Mouse (Mus musculus) ovary, postnatal 10 days (tissue): ENCODE measurements at regions not wholly inside any gene's neighbourhood (a gene's known extent, or its start where the extent isn't known, plus 50 kb on each side); places are given as distances from the start of the nearest gene placed in this dataset.

Experiments used
- DNase-seq: peaks from one replicate; pipeline ENCODE4 v3.0.0; 2022; ENCODE audit warnings: low spot score

DNA sequence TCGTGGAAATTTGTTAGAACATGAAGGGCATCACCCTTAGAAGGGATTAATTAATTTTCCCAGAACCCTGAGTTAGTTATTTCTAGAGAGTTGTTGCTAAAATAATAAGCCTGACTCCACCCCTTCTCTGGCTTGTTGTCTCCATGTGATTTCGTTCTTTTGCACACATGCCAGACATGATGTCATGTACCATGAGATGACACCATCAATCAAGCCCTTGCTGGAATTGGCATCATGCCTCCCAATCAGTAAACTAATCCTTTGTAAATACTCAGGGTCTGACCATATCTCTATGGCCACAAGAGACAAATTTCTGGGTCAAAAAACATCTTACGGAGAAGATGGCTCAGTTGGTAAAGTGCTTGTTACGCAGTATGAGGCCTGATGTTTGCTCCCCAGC lies 93.2 kb upstream of the 1700056E22Rik start:
- DNase-seq: no peak

DNA sequence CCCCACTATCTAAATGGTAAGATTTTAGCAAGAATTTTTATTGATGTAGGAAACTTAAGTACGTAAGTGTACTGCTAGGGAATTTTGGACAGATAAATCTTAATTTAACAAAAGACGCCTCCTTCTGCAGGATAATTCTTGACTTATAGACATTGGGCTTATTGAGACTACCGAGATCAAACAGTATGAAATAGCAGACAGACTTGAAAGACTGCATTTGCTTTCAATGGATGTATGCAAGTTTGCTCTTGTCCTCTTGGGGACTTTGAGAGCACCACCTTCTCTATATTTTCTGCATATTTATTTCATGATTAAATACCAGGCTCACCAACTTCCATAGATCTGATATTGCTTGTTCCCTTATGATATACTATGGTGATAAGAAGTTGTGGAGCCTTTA lies 92.8 kb upstream of the 1700056E22Rik start:
- DNase-seq: no peak
